Mouse (Mus musculus) regulatory T cell (primary cell): ENCODE measurements around the gene 4933402J07Rik.

ENCODE experiments used
- in situ Hi-C: fragments of 300-600 bp; cut with MboI, MseI; formaldehyde crosslinking; loops from one replicate; pipeline ENCODE4 v1.15.1; 2025; ENCODE audit warnings: high pct_unique_total_duplicates

The 4933402J07Rik gene

GRCm38 (mm10) chr8:87563553-87563952 lies at the start of gene 4933402J07Rik:
4933402J07Rik (plus strand) TSS chr8:87563853.
- in situ Hi-C loops, result no loop called here

DNA sequence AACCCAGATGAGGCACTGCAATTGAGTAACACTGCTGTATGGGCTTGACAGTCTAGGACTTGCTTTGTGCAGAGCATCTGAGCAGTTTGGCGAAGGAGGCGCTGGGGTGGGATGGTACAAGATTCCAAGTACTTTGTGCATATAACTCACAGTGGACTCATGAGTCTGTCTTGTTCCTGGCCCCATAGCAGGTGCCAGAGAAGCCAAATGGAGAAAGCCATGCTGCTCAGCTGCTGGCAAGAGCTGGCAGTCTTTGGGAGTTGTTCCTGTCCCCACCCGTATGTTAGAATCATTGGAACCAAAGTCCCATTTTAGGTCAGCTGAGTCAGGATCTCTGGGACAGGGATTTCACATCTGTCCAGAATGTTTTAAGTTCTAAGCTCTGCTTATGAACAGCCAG lies 46.5 kb upstream of the 4933402J07Rik start:
- in situ Hi-C loops, result no loop called here

DNA sequence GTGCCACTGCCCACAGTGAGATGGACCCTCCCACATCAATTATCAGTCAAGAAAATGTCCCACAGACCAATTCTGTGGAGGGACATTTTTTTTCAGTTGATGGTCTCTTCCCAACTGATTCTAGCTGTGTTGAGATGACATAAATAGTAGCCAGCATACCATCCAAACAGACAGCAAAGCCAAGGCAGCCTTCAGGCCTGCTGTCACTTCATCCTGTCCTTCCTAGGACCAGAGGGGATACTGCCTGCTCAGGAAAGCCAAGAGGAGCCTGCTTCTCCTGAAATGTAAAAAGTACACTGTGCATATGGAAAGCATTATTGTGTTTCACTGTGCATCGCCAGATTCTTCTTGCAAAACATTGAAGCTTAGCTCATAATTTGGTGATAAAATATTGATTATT lies 38.6 kb upstream of the 4933402J07Rik start:
- in situ Hi-C loops, result loop anchor here (25.0 kb wide), 1 partner anchor 563 kb away; no protein-coding TSS in a partner anchor

GRCm38 (mm10) chr8:87531176-87531575 lies 32.5 kb upstream of the 4933402J07Rik start:
- in situ Hi-C loops, result loop anchor here (25.0 kb wide), 1 partner anchor 569 kb away; no protein-coding TSS in a partner anchor

- in situ Hi-C loops, result loop anchor here (25.0 kb wide), 1 partner anchor 571 kb away; no protein-coding TSS in a partner anchor
Measured at GRCm38 (mm10) chr8:87533476-87533875, 30.2 kb upstream of the 4933402J07Rik start.

DNA sequence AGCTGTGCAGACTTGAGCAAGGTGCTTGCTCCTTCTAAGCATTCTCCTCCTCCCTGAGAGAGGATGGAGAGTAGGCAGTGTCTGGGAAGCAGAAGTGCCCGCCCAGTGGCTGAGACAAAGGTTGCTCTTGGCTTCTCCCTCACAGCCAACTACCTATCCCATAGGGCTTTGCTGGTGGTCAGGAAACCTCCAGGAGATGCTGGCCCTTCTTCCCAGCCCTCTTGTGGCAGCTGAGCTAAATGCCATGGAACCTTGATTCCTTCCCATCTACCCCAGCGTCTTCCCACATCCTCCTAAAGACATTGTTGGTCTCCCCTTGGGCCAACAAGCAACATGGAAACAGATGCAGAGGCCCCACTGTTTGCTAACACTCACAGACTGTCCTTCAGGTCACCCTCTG lies 28.8 kb upstream of the 4933402J07Rik start:
- in situ Hi-C loops, result loop anchor here (25.0 kb wide), 1 partner anchor 573 kb away; no protein-coding TSS in a partner anchor

DNA sequence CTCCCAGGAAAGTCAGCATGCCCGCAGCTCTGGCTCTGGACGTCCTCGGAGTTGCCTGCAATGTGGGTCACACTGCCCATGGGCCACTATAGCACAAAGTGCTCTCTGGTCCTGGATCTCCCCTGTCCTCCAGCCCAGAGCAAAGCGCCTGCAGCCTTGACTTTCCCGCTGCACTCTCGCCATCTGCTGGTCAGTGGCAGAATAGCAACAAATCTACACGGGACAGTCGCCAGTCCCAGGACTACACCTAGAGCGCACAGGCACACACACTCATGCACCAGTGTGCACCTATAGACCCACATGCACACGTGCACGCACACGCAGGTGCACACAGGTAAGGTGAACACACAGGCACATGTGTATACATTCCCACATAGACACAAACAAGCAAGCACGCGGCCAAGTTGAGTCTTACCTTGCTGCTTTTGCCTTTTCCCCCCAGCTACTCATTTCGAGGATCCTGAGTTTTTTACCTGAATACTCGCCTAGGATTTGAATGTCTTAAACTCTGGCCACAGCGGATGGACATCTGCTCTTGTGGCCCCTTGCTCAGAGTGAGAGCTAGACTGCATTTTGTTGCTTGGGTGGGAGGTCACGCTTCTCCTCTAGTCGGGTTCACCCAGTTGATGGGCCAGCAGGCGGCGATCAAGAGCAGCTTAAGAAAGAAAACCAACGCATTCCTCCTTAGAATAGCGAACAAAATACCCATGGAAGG lies 26.9 kb upstream of the 4933402J07Rik start:
- in situ Hi-C loops, result loop anchor here (25.0 kb wide), 1 partner anchor 574 kb away; no protein-coding TSS in a partner anchor

GRCm38 (mm10) chr8:87539829-87540394 lies 23.7 kb upstream of the 4933402J07Rik start:
- in situ Hi-C loops, result loop anchor here (25.0 kb wide), 1 partner anchor 578 kb away; no protein-coding TSS in a partner anchor

DNA sequence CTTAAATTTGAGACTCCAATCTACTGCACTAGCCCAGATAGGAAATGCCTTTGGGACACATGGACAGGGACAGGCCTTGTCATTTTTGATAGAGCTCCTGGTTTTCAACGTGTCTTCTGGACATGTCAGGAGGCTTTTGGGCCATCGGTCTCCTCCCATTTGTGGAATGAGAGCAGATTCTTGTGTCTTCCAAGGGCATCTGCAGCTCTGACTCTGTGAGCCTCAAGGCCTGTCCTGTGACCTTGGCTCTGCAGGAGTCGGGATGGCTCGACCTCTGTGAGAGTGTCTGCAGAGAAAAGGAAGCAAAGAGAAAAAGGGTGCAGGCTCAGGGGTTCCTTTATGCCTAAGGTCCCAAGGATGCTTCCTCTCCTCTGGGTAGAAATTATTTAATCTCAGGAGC lies 13.8 kb upstream of the 4933402J07Rik start:
- in situ Hi-C loops, result loop anchor here (25.0 kb wide), 1 partner anchor 588 kb away; no protein-coding TSS in a partner anchor

DNA sequence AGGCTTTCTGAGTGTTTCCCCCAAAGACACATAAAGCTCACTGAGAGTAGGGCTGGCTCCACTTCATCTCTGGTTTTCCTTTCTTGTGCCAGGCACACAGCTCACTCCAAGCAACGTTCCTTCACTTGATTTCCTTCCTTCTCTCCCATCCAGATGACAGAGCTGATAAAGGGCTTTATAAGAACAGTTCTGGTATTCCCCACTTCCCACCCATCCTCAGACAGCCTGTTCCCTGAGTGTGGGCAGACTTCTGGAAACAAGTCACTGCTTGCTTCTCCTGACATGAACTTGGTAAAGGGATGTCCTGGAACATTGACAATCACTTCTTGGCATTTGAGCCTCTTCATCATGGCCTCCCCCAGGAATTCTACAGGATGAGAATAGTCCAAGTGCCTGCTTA lies 10.9 kb upstream of the 4933402J07Rik start:
- in situ Hi-C loops, result no loop called here

- in situ Hi-C loops, result no loop called here
Measured at GRCm38 (mm10) chr8:87560801-87561200, 2.9 kb upstream of the 4933402J07Rik start.

DNA sequence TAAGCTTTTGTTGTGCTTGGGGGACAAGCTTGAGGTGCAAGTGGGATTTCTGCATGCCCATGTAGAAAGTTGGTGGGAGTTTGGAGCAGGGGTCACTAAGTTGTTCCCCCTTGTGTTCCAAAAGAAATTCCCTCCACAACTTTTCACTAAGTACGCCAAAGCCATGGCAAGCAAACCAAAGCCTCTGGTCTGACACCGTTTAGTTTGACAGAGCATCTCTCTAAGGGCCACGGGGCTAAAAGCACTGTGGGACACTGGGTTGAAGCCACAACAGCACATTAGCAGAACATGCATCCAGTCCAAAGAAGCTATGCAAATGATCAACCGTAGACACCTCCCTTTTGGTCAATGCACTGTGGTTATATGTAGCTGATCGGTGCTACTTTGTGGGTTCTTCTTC lies 5.5 kb downstream of the 4933402J07Rik start:
- in situ Hi-C loops, result no loop called here

GRCm38 (mm10) chr8:87569706-87570563 lies 6.3 kb downstream of the 4933402J07Rik start:
- in situ Hi-C loops, result no loop called here

- in situ Hi-C loops, result no loop called here
Measured at GRCm38 (mm10) chr8:87570564-87570855, 6.9 kb downstream of the 4933402J07Rik start.

- in situ Hi-C loops, result no loop called here
Measured at GRCm38 (mm10) chr8:87570880-87571279, 7.2 kb downstream of the 4933402J07Rik start.

- in situ Hi-C loops, result loop anchor here (10.0 kb wide), 1 partner anchor 431 kb away; no protein-coding TSS in a partner anchor
Measured at GRCm38 (mm10) chr8:87594272-87594671, 30.6 kb downstream of the 4933402J07Rik start.

DNA sequence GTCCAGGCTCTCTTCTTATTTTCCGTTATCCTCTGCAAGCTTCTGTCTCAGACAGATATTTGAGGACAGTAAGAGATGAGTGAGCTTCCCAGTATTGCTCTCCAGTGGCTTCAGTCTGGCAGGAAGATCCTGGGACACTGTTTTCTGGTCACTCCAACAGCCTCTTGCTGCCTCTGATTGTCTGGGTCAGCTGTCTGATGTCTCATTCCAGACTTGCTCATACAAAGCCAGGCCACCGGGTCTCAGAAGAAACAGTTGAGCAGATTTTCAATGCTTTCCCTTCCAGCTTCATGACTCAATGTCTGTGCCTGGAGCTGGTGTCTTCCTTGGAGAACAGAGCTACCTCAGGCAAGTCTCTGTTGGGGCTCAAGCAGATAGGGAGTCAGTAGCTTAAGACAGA lies 39.1 kb downstream of the 4933402J07Rik start:
- in situ Hi-C loops, result no loop called here

DNA sequence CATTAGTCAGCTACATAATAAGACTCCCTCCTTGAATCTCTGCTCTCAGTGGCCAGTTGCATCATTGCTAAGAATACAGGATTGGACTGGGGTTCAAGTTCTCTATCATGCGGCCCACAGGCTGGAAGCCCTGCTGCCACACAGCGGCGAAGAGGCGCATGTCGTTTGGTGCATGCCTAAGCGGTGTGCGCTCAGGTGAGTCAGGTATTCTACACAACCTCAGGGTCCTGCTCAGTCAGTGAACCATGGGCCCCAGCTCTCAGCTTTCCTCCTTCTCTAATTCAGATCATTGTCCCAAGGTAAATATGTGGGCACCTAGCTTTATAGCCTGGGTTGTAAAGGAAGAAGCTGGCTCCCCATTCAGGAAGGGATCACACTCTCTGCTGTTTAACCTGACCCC lies 45.5 kb downstream of the 4933402J07Rik start:
- in situ Hi-C loops, result no loop called here

DNA sequence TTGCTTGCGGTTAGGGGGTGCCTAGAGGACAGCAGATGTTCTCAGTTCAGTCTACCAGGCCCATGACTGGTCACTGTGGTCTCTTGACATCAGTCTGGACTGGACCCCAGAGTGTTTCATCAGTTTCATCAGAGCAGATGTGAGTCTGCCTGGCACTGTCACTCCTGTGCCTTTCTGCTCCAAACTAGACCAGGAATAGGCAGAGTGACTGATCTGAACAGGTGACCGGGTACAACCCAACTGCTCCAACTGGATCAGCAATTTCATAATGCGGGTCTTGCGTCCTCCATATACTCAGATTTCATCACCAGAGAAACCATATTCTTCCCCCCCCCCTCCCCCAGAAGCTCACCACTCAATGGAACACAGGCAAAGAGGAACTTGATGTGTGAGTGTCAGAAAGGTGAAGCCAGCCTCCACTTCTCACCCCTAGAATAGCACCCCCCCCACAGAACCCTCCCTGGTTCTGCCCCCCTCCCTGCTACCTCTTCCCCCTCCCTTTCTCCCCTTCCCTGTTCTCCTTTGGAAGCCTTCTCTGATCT lies 46.1 kb downstream of the 4933402J07Rik start:
- in situ Hi-C loops, result no loop called here

- in situ Hi-C loops, result no loop called here
Measured at GRCm38 (mm10) chr8:87613701-87614100, 50.0 kb downstream of the 4933402J07Rik start.

- in situ Hi-C loops, result no loop called here
Measured at GRCm38 (mm10) chr8:87619118-87619517, 55.5 kb downstream of the 4933402J07Rik start.

DNA sequence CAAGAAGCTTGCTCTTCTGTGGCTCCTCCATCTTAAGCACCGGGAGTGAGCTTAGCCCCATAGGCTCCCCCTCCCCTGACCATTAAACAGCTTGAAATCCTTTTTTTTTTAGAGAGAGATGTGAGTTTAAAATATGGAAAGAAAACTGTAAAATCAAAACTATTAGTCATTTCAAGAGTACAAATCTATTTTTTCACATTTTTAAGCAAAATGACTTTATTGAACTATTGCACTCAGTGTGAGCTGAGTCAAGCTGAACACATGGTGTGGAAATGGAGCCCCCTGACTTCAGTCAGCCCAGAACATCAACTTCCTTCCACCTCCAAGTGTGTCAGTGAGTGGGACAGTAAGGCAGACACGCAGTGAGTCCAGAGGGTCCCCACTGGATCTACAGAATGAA lies 55.9 kb downstream of the 4933402J07Rik start:
- in situ Hi-C loops, result no loop called here
